Mouse (Mus musculus) adrenal gland, postnatal 36 days (tissue): ENCODE measurements around the gene Uqcrh. TPM values are rescaled to one million over a fixed set of nuclear protein-coding genes. Genes with fewer than 3 reads are reported as not detected.

Source experiments
- DNase-seq, 2 experiments: peaks; one replicate each; pipeline ENCODE4 v3.0.0; 2021; ENCODE audit warnings: mixed read lengths in 1 of 2
- long read RNA-seq, 2 experiments: library from polyadenylated mRNA; stranded (forward); transcript quantifications; one replicate each; pipeline ENCODE4 v2.0.0; 2021; ENCODE audit warnings: borderline sequencing depth in 2 of 2
- total RNA-seq, 2 experiments: library from RNA; stranded (reverse); gene quantifications; 2 replicates each; pipeline ENCODE4 v1.2.3; 2021

Uqcrh gene
- 100 to 1,000 TPM; 612 to 614 TPM for total RNA-seq
- long read RNA-seq, experiment 1, transcript Uqcrh-205 (2 exons, 423 nt), result minor isoform, 12 of 295 reads
- long read RNA-seq, experiment 1, transcript Uqcrh-202 (4 exons, 547 nt), result major isoform, 250 of 295 reads
- long read RNA-seq, experiment 1, partial matches to known transcripts, result 13 of 295 reads
- long read RNA-seq, experiment 1, other reads (novel, unspliced or antisense), result 14 of 295 reads
- long read RNA-seq, experiment 2, transcript Uqcrh-202 (4 exons, 547 nt), result major isoform, 179 of 195 reads
- long read RNA-seq, experiment 2, partial matches to known transcripts, result 4 of 195 reads
- long read RNA-seq, experiment 2, other reads (novel, unspliced or antisense), result 6 of 195 reads

DNA sequence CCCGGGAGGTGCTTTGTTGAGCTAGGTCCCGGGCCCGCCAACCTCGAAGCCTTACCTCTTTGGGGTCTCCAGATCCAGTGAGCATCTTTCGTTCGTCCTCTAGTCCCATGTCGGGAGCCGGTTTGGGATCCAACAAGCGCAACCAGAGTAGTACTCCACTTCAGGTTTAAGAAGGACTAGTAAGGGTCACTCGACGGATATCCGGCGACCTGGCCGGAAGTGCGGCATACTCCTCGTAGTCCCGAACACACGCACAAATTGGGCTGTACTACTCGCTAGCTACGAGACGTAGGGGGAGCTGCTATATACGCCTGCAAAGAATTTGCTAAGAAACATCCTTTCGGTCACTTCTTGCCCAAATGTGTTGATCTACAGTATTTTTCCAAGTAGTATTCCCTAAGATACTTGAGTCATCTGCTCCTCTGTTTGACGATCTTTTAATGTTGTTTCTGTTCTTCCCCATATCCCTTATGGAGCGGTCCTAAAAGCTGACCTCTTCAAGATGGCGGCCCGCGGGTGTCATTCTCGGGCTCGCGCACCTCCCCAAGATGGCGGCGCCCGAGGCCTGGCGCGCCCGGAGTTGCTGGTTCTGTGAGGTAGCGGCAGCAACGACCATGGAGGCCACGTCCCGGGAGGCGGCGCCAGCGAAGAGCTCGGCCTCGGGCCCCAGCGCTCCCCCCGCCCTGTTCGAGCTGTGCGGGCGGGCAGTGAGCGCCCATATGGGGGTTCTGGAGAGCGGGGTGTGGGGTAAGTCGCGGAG, at the start of gene Uqcrh, which contains the start of gene Lrrc41:
Uqcrh (minus strand) TSS at position 211 of the 760 bp plus-strand sequence.
Lrrc41 (plus strand) TSS at position 409 of the 760 bp plus-strand sequence.
- DNase-seq, result peak; percentile 96

DNA sequence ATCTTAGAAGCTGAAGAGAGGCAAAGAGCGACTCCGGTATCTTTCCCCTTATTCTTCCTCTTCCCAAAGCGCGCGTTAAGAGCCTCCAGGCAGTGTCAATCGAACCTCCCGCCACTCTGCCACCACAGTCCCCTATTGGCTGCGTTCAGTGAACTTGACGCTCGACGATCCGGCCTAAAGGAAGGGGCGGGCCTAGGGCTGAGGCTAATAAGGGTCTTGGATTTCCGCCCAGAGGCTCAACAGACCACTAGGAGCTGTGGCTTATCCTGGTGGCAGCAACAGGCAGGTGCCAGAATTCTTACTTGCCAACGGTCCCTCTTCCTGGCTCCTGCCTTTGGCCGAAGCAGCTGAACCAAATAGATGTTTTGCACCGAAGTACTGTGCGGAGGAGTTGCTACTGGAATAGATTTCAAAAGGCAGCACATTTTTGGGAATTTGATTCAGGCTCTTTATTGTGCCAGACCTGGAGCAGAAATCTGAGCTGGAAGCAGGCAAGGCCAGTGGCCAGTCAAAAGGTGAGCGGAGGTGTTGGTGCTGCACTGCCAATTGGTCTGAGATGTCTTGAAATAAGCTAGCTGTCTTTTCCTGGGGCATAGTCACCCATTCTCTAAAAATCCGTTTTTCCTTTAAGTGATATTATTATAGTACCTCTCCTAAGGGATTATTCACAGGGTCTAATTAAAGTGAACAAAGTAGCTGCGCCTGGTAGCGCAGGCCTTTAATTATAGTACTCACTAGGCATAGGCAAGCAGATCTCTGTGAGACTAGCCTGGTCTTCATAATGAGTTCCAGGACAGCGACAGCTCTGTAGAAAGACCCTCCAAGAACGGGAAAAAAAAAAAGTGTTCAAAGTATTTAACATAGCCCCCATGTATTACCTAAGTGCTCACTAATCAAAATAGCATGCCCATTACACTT, 49.0 kb upstream of the Uqcrh start, which contains the start of the genes Rad54l and Pomgnt1:
Rad54l (minus strand) TSS at position 89 of the 918 bp plus-strand sequence.
Pomgnt1 (plus strand) TSS at position 239 of the 918 bp plus-strand sequence.
- peak; percentile 85 to 91 for DNase-seq

DNA sequence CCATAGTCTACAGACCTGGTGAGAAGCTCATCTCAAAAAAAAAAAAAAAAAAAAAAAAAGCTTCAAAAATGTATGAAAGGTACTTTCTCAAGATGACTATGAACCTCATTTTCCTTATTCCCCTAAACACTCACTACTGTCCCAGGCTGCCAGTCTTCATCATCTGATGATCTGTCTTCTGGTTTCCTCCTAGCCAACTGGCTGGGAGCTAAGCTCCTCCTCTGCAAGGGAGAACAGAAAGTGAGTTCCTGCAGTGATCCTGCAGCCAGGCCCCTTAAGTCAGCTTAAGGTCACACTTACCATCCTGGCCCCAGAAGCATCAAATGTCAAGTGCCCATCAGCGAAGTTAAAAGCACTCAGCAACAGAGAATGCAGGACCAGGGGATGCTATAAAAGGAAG, 47.9 kb upstream of the Uqcrh start:
- no peak for DNase-seq

DNA sequence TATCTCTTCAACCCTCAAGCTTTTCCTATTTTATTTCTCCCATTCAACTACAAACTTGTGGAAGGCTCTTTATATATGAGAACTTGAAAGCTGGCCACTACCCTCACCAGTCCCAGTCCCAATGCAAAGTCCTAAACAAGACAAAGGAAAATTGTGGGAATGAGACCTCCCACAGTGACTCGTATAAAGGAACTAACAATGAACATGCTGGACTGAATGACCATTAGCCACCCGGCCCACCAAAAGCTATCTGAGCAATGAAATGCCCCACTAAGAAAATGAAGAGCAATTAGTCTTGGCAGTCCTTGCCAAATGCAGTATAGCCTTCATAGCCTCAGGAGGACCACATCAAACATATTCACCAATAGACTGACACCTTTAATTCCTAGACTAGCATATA, 36.6 kb upstream of the Uqcrh start:
- DNase-seq, result no peak

DNA sequence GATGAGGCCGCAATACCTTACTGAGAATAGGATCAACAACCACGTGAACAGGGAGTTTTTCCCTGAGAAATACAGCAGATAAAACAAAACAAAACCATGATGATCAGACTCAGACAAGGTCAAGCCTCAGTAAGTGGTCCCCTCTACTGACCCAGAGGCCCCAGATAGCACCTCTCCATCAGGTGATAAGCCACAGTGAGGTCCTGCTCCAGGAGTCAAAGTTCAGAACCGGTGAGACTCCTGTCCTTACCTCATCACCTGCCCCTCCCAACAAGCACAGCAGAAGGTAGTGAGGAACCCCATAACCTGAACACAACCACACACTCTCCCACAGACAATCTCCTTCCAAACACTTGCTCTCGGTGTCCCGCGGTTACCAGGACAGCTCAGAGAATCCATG, 35.8 kb upstream of the Uqcrh start:
- no peak for DNase-seq

DNA sequence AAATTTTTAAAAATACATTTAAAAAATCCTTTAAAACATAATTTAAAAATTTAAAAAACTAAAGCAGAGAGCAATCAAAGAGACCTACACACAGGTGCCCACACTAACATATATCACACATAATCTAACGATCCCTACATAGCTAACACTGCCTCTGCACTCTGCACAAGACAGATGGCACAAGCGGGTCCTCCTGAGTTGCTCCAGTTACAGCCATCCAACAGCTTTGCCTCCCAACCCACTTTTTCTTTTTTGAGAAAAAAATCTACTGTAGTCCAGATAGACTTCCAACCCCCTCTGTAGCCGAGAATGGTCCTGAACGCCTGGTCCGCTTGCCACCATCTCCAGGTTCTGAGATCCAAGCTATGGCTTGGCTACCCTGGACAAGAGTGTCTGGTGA, 30.4 kb upstream of the Uqcrh start:
- no peak for DNase-seq

DNA sequence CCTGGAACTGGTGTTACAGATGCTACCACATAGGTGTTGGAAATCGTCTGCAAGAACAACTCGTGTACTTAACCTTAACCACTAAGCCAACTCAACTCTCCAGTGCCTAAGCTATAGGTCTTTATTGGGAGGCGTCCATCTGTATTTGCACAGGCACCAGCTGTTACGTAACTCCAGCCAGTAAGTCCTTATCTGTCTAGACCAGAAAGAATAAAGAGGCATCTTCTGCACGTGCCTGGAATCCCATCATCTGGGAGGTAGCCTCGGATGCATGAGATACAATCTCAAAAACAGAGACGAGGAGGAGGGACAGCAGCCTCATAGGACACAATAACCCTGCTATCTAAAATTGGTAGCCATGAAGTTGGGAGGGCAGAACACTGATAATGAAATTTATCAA, 26.1 kb upstream of the Uqcrh start:
- no peak for DNase-seq

DNA sequence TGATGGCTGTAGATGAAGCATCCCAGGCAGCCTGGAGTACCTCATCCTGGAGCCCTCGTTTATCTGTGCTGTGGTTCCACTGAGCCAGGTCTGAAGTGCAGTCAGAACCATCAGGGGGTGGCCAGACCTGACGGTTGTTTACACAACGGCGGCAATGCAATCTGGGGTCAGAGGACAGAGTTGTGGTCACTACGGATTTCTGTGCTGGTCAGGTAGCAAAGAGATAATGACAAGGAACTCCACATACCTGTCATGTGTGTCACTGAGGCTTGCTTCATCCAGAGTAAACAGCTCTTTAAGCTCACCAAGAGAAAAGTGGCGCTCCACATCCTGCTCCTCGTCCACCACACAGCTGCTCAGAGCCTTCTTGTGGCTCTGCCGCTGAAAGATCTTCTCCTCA, 22.3 kb upstream of the Uqcrh start:
- no peak for DNase-seq

DNA sequence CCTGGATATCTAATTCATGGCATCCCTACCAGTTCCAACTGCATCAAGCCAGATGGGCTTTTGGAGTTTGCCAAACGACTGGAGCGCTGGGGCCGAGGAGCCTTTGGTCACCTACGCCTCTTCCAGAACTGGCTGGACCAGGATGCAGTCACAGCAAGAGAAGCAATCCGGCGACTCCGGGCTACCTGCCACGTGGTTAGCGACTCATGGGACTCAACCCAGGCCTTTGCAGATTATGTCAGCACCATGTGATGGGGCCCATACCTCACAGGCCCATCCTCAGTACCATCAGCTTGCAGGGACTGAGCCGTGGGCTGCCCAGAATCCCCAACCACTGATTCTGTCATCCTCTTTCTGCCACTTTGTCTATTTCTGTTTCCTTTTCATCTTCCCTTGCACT, 21.4 kb upstream of the Uqcrh start:
- no peak for DNase-seq

DNA sequence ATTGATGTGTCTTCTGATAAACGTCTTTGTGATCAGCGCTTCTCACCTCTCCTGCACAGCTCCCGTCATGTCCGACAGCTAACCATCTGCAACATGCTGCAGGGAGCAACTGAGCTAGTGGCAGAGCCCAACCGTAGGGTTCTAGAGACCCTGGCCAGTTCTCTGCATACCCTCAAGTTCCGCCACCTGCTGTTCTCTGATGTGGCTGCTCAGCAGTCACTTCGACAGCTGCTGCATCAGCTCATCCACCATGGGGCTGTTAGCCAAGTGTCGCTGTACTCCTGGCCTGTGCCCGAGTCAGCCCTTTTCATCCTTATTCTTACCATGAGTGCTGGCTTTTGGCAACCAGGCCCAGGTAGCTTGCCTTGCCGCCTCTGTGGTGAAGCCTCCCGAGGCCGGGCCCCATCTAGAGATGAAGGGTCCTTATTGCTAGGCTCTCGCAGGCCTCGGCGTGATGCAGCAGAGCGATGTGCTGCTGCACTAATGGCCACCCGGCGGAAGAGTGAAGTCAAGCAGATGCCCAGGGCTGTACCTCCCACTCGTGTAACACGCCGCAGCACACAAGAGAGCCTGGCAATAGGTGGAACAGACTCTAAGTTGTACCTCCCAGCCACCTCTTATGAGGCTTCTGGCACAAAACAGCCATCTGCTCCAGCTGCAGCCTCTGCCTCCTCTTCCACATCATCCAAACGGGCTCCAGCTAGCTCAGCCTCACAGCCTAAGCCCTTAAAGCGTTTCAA, 13.8 kb upstream of the Uqcrh start:
- no peak for DNase-seq

DNA sequence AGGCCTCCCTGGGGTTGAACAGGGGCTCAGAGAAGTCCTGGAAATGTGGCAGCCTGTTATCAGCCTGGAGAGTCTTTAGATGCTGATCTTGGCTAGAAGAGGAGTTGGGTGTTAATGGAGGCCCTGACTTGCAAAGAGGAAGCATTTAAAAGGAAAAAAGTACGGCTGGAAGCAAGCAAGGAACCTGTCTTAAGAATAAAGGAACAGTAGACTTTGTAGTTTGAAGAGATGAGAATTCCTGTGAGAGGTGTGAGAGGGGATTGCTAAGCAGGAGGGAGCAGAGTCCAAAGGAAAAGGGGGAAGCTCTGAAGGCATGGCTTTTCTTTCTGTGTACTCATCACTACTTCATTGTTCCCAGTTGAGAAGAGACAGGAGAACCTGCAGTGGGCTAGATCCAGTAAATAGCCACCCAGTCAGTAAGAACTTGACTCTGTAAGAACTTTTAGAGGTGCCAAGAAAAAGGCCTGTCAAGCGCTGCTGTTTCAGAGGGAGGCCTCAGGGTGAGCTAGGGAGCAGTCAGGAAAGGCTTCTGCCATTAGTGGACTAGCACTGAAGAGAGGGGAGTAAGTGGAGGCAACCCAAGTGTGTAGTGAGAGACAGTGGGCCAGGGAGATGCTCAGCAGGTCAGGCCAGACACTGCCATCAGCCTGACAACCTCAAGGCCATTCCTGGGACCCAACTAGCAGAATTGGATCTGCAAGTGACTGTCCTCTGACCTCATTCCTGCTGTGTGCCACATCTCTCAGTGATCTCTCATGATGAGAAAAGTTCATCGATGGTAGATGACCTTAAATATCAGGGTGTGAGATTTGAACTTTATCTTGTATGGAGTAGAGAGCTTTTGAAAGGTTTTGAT, 2.6 kb upstream of the Uqcrh start:
- DNase-seq, result peak; percentile 35 to 36

DNA sequence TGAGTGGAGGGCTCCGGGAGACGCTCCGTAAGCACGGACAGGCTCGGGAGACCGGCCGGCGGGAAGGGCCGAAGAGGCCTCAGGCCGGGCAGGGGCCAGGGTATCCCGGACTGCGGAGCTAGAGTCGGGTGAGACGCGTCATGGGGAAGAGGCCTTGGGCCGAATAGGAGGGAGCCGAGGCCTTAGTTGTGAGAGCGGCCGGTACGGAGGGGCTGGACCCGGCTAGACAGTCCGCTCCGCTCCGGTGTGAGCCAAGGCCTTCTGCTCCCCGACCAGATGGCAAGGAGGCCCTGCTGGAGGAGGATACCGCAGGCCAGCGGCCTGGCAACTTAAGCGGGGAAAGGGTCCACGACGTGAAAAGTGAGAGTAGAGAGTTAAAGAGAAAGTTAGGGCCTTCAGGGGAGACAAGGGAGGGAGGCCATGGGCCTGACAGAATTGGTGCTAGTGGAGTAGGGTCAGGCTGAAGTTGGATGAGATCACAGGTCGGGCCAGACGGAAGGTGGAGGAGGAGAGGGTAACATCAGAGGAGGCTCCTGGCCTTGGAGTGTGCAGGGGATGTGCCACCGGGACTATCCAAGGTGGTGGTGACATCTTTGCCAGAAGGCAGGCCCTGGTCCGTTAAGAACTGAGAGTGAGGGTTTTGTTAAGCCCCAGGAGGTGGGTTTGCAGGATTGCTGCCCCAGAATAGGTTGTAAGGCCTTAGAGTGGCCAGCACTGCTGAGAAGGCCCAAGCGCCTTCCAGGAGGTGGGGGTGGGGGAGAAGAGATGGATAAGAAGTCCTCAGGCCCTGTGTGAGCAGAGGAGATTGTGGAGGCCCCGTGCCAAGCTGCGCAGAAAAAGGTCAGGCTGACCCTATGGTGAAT, 1.7 kb upstream of the Uqcrh start:
- DNase-seq, result peak; percentile 63 to 64

DNA sequence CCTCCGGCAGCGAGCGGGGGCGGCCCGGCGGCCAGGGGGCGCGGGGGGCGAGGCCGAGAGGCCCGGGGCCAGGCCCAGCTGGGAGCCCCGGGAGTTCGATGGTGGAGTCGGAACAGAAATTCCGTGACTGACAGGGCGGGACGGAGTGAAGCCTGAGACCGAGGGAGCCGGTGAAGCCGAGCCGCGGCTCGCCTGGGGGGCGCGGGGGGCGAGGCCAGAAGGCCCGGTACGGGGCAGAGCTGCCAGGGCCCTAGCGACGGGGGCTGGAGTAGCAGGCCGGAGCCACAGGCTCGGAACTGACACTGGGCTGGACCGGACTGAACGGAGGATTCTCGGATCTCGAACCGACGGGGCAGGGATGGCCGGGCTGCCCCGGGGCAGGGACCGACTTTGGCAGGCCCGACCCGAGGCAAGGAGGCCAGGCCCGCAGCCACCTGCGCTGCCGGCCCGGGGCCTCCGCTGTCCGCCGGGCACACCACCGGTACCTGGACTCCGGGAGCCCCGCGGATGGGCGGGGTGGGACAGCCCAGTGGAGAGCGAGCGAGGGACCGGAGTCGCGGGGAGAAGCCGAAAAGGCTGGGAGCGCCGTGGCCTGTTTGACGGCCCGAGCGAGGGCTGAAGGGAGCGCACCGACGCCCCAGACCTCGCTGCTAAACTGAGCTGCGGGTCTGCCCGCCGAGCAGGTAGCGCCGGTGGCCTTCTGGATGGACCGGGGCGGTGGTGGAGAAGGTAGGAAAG, 929 bp upstream of the Uqcrh start:
- DNase-seq, result peak; percentile 70 to 73

DNA sequence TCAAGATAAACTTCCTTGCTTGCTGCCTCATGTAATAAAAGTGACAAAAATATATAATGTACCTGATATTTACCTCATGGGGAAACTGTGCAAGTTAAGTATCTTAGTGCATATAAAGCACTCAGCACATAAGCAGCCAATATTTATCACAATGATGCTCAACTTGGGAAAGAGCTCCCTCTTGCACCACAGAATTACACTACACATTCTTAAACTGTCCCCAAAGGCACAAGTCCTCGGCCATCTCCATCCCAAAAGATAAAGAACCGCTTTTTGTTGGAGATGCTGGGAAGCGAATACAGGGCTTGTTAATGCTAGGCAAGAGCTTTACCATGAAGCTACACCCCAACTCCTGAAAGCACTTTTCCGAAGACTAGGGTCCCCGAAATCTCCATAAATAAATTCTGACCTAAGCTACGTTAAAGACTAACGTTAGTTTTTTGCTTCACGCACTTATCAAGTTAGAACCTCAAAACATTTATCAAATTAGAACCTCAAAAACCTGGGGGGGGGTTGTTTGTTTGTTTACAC, 661 bp downstream of the Uqcrh start:
- no peak for DNase-seq

DNA sequence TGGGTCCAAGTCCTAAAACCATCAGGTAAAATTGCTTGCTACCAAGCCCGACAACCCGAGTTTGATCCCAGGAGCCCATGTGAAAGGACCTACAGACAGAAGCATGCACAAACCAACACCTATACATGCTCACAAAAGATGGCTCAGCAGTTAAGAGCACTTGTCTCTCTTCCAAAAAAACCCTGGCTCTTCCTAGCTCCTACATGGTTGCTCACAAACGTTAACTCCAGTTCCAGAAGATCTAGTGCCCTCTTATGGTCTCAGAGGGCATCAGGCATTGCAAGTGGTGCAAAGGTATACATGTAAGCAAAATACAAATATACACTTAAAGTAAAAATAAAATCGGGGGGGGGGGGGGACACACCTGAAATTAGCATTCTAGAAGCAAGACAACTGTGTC, 1.7 kb downstream of the Uqcrh start:
- no peak for DNase-seq

DNA sequence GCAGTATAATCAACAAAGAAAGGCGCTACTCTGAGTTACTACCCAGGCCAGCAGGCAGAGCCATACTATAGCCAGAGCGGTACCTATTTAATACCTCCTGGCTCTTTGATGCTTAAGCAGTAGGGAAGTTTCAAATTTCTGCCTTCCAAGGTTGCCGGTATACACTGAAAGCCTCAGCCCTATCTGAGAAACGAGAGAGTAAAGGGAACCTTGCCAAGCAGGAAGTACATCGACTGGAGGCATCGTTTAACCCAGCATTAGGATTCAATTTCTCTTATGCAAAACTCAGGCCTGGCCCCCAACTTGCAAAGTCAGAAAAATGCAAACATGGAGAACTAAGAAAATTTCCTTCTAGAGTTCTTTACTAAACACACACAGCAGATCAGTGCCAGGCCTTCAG, 4.8 kb downstream of the Uqcrh start:
- DNase-seq, result no peak

DNA sequence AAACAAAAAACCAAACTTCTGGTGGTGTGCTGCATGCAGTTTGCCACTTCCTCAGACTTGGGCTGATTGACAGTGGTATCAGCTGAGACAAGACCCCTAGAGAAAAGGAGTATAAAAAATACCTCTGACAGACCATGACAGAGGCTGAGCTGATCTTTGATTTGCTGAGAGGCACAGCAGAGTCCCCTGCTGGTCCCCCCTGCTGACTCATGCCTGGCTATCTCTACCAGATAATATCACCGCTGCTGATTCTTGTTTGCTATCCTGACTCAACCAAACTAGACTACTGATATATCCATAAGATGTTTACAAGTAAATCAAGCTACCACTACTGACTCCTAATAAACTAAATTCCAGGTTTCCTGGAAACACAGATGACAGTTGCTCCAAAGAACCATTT, 11.0 kb downstream of the Uqcrh start:
- DNase-seq, result no peak

DNA sequence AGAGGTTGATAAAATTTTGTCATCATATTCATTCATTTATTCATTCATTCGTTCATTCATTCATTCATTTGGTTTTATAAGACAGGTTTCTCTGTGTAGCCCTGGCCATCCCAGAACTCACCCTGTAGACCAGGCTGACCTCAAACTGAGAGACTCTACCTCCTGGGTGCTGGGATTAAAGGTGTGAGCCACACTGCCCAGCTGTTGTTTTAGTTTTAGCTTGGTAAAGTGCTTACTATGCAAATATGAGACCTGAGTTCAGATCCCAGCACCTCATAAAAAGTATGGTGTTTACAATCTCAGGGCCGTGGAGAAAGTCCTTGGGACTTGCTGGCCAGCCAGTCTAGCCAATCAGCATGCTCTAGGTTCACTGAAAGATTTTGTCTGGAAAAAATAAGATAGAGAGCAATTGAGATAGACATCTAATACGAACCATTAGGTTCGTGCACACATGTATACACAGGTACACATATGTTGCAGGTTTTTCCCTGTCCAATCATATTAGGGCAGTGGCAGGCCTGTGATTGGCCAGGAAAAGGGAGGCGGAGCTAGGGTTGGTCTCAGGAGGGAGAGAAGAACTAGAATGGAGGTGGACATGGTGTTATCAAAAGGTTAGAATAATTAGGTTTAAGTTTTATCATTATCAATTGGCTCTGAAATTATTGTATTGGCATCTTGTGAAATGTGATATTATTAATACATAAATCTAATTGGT, 15.7 kb downstream of the Uqcrh start:
- DNase-seq, result no peak
